ENCODE assay signal across 8 mouse cellular contexts in the genomic region with DNA sequence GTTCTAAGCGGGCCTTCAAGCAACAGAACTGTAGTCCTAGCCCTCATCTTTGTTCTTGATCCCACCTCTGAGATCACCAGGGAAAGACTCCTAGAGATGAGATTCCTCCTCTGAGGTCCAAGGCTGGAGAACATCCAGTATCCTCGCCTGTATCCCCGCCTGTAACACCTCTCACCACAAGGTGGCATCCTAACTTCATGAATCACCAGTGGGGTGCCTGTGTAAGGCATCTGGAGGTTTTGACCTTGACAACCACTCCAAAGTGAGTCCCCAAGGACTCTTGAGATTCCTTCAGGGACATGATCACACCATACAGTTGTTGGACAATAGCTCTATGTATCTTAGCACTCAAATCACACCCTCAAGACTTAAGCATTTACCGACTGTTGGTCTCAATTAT. TPM values are rescaled to one million over a fixed set of nuclear protein-coding genes. Genes with fewer than 3 reads are reported as not detected.
DNase-seq lines count a peak whose midpoint lies in the region; ATAC-seq lines count a peak whose summit lies in the region.

No protein-coding gene starts in this region.

- no peak overlapping the region for H3K9ac ChIP-seq in kidney, embryonic 14.5 days (ENCODE audit: low read depth, low read length)
- no peak overlapping the region for H3K9ac ChIP-seq in forebrain, embryonic 15.5 days (replicated peaks)
- H3K9ac ChIP-seq in hindbrain, embryonic 12.5 days, result no peak overlapping the region

- WGBS in kidney, embryonic 14.5 days, result 18% methylated on average over 4 of the region's 4 CpGs
- WGBS in forebrain, embryonic 15.5 days, result 16% methylated on average over 4 of the region's 4 CpGs
- 25% methylated on average over 4 of the region's 4 CpGs for WGBS in hindbrain, embryonic 12.5 days

- H3K27me3 ChIP-seq in kidney, embryonic 14.5 days (ENCODE audit: control insufficient read depth, insufficient read depth, low read length), result no peaks in the 10 kb centered on the region
- no peaks in the 10 kb centered on the region for H3K27me3 ChIP-seq in forebrain, embryonic 15.5 days
- no peaks in the 10 kb centered on the region for H3K27me3 ChIP-seq in hindbrain, embryonic 12.5 days

- DNase-seq in kidney, adult 11 months, result peak; percentile 45
- peak; percentile 63 to 70 for DNase-seq in cerebellum, adult 18-20 months
- DNase-seq in layer of hippocampus, postnatal 14 days (ENCODE audit: low spot score in 2 of 2), result peak; percentile 61 to 75
- DNase-seq in right cerebral cortex, postnatal 14 days, result peak; percentile 57

- H3K4me3 ChIP-seq in kidney, embryonic 14.5 days (ENCODE audit: low read length), result no peak overlapping the region
- no peak overlapping the region for H3K4me3 ChIP-seq in forebrain, embryonic 15.5 days
- H3K4me3 ChIP-seq in hindbrain, embryonic 12.5 days, result no peak overlapping the region

- ATAC-seq in kidney, embryonic 14.5 days (ENCODE audit: low FRiP score, low TSS enrichment), result no peak
- 0 out of 2 replicates have a peak, but pooled peaks have one; percentile 65 for ATAC-seq in forebrain, embryonic 15.5 days (replicated peaks)
- ATAC-seq in hindbrain, embryonic 12.5 days (ENCODE audit: low FRiP score), result peak; percentile 63
- ATAC-seq in megakaryocyte, adult 5-6 weeks (ENCODE audit: poor library complexity, severe bottlenecking), result peak; percentile 82

- H3K4me1 ChIP-seq in kidney, embryonic 14.5 days (ENCODE audit: control insufficient read depth, insufficient read depth, low read length), result 0 out of 2 replicates have a peak, but pooled peaks cover 6% of the 10 kb centered on the region
- H3K4me1 ChIP-seq in forebrain, embryonic 15.5 days, result no peaks in the 10 kb centered on the region
- 0 out of 2 replicates have a peak, but pooled peaks cover 3% of the 10 kb centered on the region for H3K4me1 ChIP-seq in hindbrain, embryonic 12.5 days

- no peak overlapping the region for H3K27ac ChIP-seq in kidney, embryonic 14.5 days (ENCODE audit: low read depth, low read length)
- H3K27ac ChIP-seq in forebrain, embryonic 15.5 days (replicated peaks), result no peak overlapping the region
- no peak overlapping the region for H3K27ac ChIP-seq in hindbrain, embryonic 12.5 days

- H3K9me3 ChIP-seq in kidney, embryonic 14.5 days (ENCODE audit: control insufficient read depth, low read length), result no peaks in the 10 kb centered on the region
- no peaks in the 10 kb centered on the region for H3K9me3 ChIP-seq in forebrain, embryonic 15.5 days
- no peaks in the 10 kb centered on the region for H3K9me3 ChIP-seq in hindbrain, embryonic 12.5 days (replicated peaks)

- H3K36me3 ChIP-seq in kidney, embryonic 14.5 days (ENCODE audit: control insufficient read depth, insufficient read depth, low read length), result no peaks in the 10 kb centered on the region; the same call in 1 of the 2 replicates
- no peaks in the 10 kb centered on the region for H3K36me3 ChIP-seq in forebrain, embryonic 15.5 days
- H3K36me3 ChIP-seq in hindbrain, embryonic 12.5 days, result peaks cover 7% of the 10 kb centered on the region; the same call in 1 of the 2 replicates

- no peak overlapping the region for H3K4me2 ChIP-seq in kidney, embryonic 14.5 days (replicated peaks; ENCODE audit: low read depth, low read length)
- no peak overlapping the region for H3K4me2 ChIP-seq in forebrain, embryonic 15.5 days (replicated peaks)
- H3K4me2 ChIP-seq in hindbrain, embryonic 12.5 days (replicated peaks), result no peak overlapping the region

RNA-seq across cellular contexts. Expression of gene Abat, which starts 19.0 kb away (rescaled TPM):
- polyA plus RNA-seq in kidney, embryonic 14.5 days (2014; fragmentation: Nextera tagmentation; extraction: Ambion mirVana), result 15.8 and 27.2 TPM in 2 replicates
- 48.4 and 51.0 TPM in 2 replicates for polyA plus RNA-seq in forebrain, embryonic 15.5 days (2015; fragmentation: Nextera tagmentation; extraction: Ambion mirVana)
- polyA plus RNA-seq in hindbrain, embryonic 12.5 days (2016; fragmentation: Nextera tagmentation; extraction: Ambion mirVana), result 68.3 and 78.9 TPM in 2 replicates
- 100 to 1,000 TPM; 149 to 156 TPM for total RNA-seq in layer of hippocampus, postnatal 14 days (2021)
- 0.02 TPM in 1 of 2 replicates, not detected in the other for total RNA-seq in megakaryocyte, adult 5-6 weeks (2015)
- 0.20 TPM in 1 of 2 replicates, not detected in the other for total RNA-seq in megakaryocyte, adult 5-6 weeks (2017)

RNA-seq across cellular contexts. Expression of gene Mettl22, which starts 23.7 kb away (rescaled TPM):
- polyA plus RNA-seq in kidney, embryonic 14.5 days (2014; fragmentation: Nextera tagmentation; extraction: Ambion mirVana), result 20.5 and 22.2 TPM in 2 replicates
- 32.2 and 36.1 TPM in 2 replicates for polyA plus RNA-seq in forebrain, embryonic 15.5 days (2015; fragmentation: Nextera tagmentation; extraction: Ambion mirVana)
- 20.3 and 22.6 TPM in 2 replicates for polyA plus RNA-seq in hindbrain, embryonic 12.5 days (2016; fragmentation: Nextera tagmentation; extraction: Ambion mirVana)
- 10 to 100 TPM; 32.4 to 33.6 TPM for total RNA-seq in layer of hippocampus, postnatal 14 days (2021)
- total RNA-seq in megakaryocyte, adult 5-6 weeks (2015), result 2.9 and 6.1 TPM in 2 replicates
- total RNA-seq in megakaryocyte, adult 5-6 weeks (2017), result 2.7 and 4.5 TPM in 2 replicates
